Mouse (Mus musculus) myocyte (in vitro differentiated cells): ENCODE measurements around the gene Plek.

Source experiments
- E2F4 ChIP-seq: IDR thresholded peaks from one replicate; pipeline ENCODE4 v1.6.1; 2011; ENCODE audit warnings: mild to moderate bottlenecking, control low read depth, moderate library complexity; ENCODE audit not compliant: insufficient read depth
- POLR2A ChIP-seq: IDR thresholded peaks from one replicate; pipeline ENCODE4 v1.6.1; 2011; ENCODE audit warnings: low read depth, mild to moderate bottlenecking, control low read depth, moderate library complexity; ENCODE audit not compliant: insufficient read length
- TCF12 ChIP-seq: IDR thresholded peaks from one replicate; pipeline ENCODE4 v1.6.1; 2011; ENCODE audit warnings: mild to moderate bottlenecking, control low read depth; ENCODE audit not compliant: poor library complexity, insufficient read depth, severe bottlenecking

DNA sequence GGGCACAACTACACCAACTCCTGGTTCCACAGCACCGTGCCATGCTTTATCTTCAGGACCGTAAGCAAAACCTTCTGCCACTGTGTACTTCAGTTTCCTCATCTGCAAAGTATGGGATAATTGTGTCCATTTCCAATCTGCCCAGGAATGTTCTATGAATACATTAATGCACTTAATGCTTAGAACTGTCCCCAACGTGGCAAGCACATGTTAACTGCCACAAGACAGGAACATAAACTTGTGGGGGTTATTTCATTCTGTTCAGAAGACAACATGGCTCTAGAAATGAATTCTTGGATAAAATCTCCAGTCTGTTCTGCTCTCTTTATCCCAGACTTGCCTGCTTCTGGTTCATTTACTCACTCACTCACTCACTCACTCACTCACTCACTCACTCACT is 48.4 kb downstream of the Plek start:
- no peak for TF ChIP-seq TCF12
- no peak for TF ChIP-seq E2F4
- no peak for TF ChIP-seq POLR2A
